Mouse (Mus musculus): ENCODE measurements around the gene Iqcj. TPM values are rescaled to one million over a fixed set of nuclear protein-coding genes. Genes with fewer than 3 reads are reported as not detected.

Gene Iqcj
- total and polyA plus RNA-seq, 2 experiments from 2014 or later = 0.26 to 0.34 TPM

DNA sequence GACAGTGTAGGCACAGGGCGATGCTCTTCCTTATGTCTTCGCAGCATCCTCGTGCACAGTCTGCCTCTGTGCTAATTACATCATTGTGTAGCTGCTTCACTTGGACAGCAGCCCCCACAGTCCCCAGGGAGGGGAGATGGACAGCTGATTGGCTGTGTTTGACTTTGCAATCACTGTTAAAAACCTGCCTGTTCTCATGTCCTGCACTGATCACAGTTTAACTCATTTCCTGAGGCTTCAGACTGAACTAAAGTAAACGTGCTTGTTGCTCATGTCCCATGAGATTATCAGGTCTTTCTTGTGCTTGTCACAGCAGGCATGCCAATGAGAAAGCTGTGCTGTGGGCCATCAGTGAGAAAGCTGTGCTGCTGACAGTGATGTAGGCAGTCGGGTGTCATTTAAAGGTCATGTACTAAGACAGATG, 60.5 kb downstream of the Iqcj start:
- ATAC-seq = 0 out of 2 replicates have a peak, but pooled peaks have one; percentile 49
- no peak overlapping the region for H3K9ac ChIP-seq (replicated peaks; ENCODE audit: low read length)

DNA sequence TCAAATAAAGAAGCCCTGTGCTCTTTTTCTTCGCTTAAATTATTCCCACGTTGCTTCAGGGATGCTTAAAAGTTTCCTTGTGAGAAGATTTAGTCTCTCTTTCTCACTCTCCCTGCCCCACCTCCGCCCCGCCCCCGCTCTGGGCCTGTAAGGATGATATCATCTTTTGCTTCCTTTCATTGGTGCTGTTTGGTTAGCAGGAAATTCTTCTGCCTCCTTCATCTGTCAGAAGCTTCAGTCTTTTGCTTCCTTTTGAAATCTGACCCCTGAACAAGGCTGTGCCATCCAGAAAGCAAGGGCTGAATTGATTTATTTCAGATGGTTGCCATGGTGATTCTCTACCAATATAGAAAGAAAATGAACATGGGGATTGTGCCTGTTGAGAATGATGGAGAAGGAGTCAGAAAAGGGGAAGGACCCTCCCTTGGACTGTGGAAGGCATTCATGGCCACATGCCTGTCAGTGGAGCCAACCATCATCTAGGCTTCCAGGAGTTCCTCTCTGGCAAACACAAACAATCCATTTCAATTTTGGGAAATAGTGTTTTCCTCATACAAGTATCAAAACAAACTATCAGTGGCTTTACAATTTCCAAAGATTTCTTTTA, 62.5 kb downstream of the Iqcj start:
- H3K9ac ChIP-seq (replicated peaks; ENCODE audit: low read length) = no peak overlapping the region
- H3K4me3 ChIP-seq (ENCODE audit: low read length) = no peak overlapping the region
- no peaks in the 10 kb centered on the region for H3K4me1 ChIP-seq (ENCODE audit: insufficient read depth, low read length)
- no peaks in the 10 kb centered on the region for H3K27me3 ChIP-seq (ENCODE audit: insufficient read depth, low read length)
- no peak for TF ChIP-seq CTCF (IDR thresholded peaks at IDR 0.05; ENCODE audit: low read depth)
- ATAC-seq (0 out of 2 replicates have a peak, but pooled peaks have one; percentile 24), DNase-seq (ENCODE audit: low spot score) (no peak)
- H3K36me3 ChIP-seq (ENCODE audit: insufficient read depth, low read length) = no peaks in the 10 kb centered on the region
- H3K27ac ChIP-seq = no peak overlapping the region
- no peaks in the 10 kb centered on the region for H3K9me3 ChIP-seq (ENCODE audit: low read length)
- 34% methylated on average over 5 of the region's 5 CpGs for WGBS
- H3K4me2 ChIP-seq (ENCODE audit: low read depth, low read length) = no peak overlapping the region

More for the DNA sequence above, 60.5 kb downstream of the Iqcj start:
- no peak for TF ChIP-seq CTCF (IDR thresholded peaks at IDR 0.05; ENCODE audit: low read depth)
- H3K4me1 ChIP-seq (ENCODE audit: insufficient read depth, low read length) = no peaks in the 10 kb centered on the region
- DNase-seq (ENCODE audit: low spot score) = peak; percentile 67
- no peaks in the 10 kb centered on the region for H3K9me3 ChIP-seq (ENCODE audit: low read length)
- no peak overlapping the region for H3K4me3 ChIP-seq (ENCODE audit: low read length)
- H3K27me3 ChIP-seq (ENCODE audit: insufficient read depth, low read length) = no peaks in the 10 kb centered on the region
- no peak overlapping the region for H3K27ac ChIP-seq
- H3K36me3 ChIP-seq (ENCODE audit: insufficient read depth, low read length) = no peaks in the 10 kb centered on the region
- no peak overlapping the region for H3K4me2 ChIP-seq (ENCODE audit: low read depth, low read length)
- 23% methylated on average over 5 of the region's 5 CpGs for WGBS

DNA sequence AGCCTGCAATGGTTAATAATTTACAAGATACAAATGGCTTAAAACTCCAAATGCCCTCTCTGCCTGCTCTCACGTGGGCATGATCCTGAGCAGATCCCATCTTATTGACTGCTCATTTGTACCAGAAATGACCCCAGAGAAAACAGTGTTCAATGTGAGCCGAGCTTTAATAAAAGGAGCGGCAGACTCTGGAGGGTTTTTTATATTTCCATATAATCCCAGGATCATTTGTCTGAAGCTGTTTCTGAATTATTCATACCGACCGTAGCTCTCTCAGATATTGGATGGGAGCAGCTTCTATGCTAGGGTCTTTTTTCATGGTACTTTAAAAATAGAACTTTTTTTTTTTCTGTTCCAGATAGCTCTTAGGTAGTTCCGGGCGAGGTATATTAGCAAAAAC, 67.7 kb downstream of the Iqcj start:
- Histone ChIP-seq H3K27me3 (ENCODE audit: insufficient read depth, low read length) (no peaks in the 10 kb centered on the region), H3K4me2 (ENCODE audit: low read depth, low read length) (no peak overlapping the region), H3K27ac (no peak overlapping the region), H3K9ac (replicated peaks; ENCODE audit: low read length) (no peak overlapping the region), H3K4me3 (ENCODE audit: low read length) (no peak overlapping the region), H3K9me3 (ENCODE audit: low read length) (no peaks in the 10 kb centered on the region), H3K4me1 (ENCODE audit: insufficient read depth, low read length) (no peaks in the 10 kb centered on the region), H3K36me3 (ENCODE audit: insufficient read depth, low read length) (no peaks in the 10 kb centered on the region)
- 0 out of 2 replicates have a peak, but pooled peaks have one; percentile 29 for ATAC-seq
- 36% methylated on average over 7 of the region's 7 CpGs for WGBS
- no peak for TF ChIP-seq CTCF (IDR thresholded peaks at IDR 0.05; ENCODE audit: low read depth)
- peak; percentile 30 for DNase-seq (ENCODE audit: low spot score)

DNA sequence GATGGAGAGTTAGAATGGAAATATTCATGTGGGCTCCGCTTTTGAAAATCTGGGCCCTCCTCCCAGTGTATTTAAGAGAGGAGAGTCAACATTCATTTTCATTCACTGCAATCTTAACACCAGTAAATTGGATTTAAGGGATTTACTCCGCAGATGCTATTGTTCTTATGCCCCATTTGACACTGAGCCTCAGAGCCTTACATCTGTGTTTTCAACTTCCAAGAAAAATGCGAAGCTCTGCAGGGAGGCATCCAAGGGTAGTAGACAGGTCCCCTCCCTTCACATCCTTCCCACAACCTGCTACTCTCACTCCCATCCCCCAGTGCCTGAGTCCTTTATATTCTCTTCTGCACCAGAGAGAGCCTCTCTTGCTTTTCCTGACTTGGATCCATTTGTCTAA, 68.1 kb downstream of the Iqcj start:
- no peak for TF ChIP-seq CTCF (IDR thresholded peaks at IDR 0.05; ENCODE audit: low read depth)
- 14% methylated on average over 3 of the region's 3 CpGs for WGBS
- no peaks in the 10 kb centered on the region for H3K9me3 ChIP-seq (ENCODE audit: low read length)
- H3K36me3 ChIP-seq (ENCODE audit: insufficient read depth, low read length) = no peaks in the 10 kb centered on the region
- ATAC-seq (0 out of 2 replicates have a peak, but pooled peaks have one; percentile 38), DNase-seq (ENCODE audit: low spot score) (peak; percentile 26)
- H3K4me1 ChIP-seq (ENCODE audit: insufficient read depth, low read length) = no peaks in the 10 kb centered on the region
- no peak overlapping the region for H3K9ac ChIP-seq (replicated peaks; ENCODE audit: low read length)
- no peak overlapping the region for H3K4me3 ChIP-seq (ENCODE audit: low read length)
- no peaks in the 10 kb centered on the region for H3K27me3 ChIP-seq (ENCODE audit: insufficient read depth, low read length)
- H3K27ac ChIP-seq = no peak overlapping the region
- no peak overlapping the region for H3K4me2 ChIP-seq (ENCODE audit: low read depth, low read length)

DNA sequence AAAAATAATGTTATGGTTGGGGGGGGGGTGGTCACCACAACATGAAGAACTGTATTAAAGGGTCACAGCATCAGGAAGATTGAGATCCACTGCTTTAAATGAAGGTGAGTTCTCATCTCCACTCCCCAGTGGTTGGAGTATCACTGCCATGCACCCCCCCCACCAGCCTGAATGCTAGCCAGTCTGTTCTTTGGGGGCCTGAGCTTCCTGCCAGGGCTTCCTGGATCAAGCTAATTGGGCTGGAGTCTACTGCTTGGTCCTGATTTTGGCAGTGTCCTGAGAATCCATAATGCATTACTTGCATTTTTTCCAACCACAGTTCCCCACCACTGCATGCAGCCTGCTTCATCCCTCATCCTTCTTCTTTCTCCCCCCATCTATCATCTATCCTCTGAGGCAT, 68.7 kb downstream of the Iqcj start:
- Histone ChIP-seq H3K4me3 (ENCODE audit: low read length) (no peak overlapping the region), H3K4me1 (ENCODE audit: insufficient read depth, low read length) (no peaks in the 10 kb centered on the region), H3K36me3 (ENCODE audit: insufficient read depth, low read length) (no peaks in the 10 kb centered on the region), H3K27ac (no peak overlapping the region), H3K9ac (replicated peaks; ENCODE audit: low read length) (no peak overlapping the region), H3K9me3 (ENCODE audit: low read length) (no peaks in the 10 kb centered on the region), H3K27me3 (ENCODE audit: insufficient read depth, low read length) (no peaks in the 10 kb centered on the region), H3K4me2 (ENCODE audit: low read depth, low read length) (no peak overlapping the region)
- DNase-seq (ENCODE audit: low spot score) (no peak), ATAC-seq (no peak)
- no peak for TF ChIP-seq CTCF (IDR thresholded peaks at IDR 0.05; ENCODE audit: low read depth)

DNA sequence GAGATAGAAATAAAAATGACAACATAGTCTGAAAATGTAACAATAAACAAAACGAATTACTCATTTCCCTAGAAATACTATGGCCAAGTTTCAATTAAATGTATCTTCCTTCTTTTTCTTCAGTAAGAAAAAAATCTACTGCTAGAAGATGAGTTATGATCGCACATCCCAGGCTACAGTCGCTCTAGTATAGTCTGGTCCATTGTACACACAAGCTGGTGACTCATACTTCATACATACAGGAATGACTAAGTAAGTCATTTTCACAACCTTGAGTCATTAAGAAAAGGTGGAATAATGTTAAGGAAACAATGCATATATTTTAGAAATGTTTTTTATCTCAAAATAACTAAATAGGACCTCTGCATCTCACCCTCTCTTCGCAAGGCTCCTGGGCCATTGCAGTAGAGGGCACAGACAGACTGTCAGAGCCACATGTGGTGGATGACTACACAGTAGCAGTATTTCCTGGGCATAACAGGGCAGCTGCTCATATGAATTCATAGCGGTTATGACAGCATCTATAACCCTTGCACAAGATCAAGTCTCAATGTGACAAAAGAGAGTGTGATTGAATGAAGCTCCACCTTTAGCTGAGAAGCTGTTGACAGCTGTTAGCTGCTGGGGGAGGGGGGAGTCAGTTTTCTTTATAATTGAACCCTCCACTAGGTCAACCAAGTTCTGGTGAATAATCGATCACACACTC, 70.1 kb downstream of the Iqcj start:
- Histone ChIP-seq H3K4me3 (ENCODE audit: low read length) (no peak overlapping the region), H3K27ac (no peak overlapping the region), H3K4me2 (ENCODE audit: low read depth, low read length) (no peak overlapping the region), H3K36me3 (ENCODE audit: insufficient read depth, low read length) (no peaks in the 10 kb centered on the region), H3K9ac (replicated peaks; ENCODE audit: low read length) (no peak overlapping the region), H3K4me1 (ENCODE audit: insufficient read depth, low read length) (no peaks in the 10 kb centered on the region), H3K9me3 (ENCODE audit: low read length) (no peaks in the 10 kb centered on the region), H3K27me3 (ENCODE audit: insufficient read depth, low read length) (no peaks in the 10 kb centered on the region)
- DNase-seq (ENCODE audit: low spot score) (no peak), ATAC-seq (no peak)
- TF ChIP-seq CTCF (IDR thresholded peaks at IDR 0.05; ENCODE audit: low read depth) = no peak
- 91% methylated on average over 6 of the region's 6 CpGs for WGBS
